Mouse (Mus musculus): ENCODE results near the gene Clk4.

GRCm38 (mm10) chr11:51242897-51243296, 18.6 kb upstream of the Clk4 start:
- TF ChIP-seq MAFK (IDR thresholded peaks at IDR 0.05; ENCODE audit: insufficient read depth, low read depth, low read length) (no peak), ZNF384 (IDR thresholded peaks at IDR 0.05; ENCODE audit: low read depth, low read length) (no peak), HCFC1 (IDR thresholded peaks at IDR 0.05; ENCODE audit: borderline replicate concordance, insufficient read depth, low read length) (no peak), CHD2 (IDR thresholded peaks at IDR 0.05; ENCODE audit: low read depth, low read length) (no peak)

Data from ES-E14 (cell line).